Mouse (Mus musculus): ENCODE measurements around the gene Unc50. TPM values are rescaled to one million over a fixed set of nuclear protein-coding genes. Genes with fewer than 3 reads are reported as not detected.

Unc50 gene
- polyA plus RNA-seq, 1 experiment from 2014 or later, result 118 TPM

- H3K27ac ChIP-seq (replicated peaks), result no peak overlapping the region
- no peaks in the 10 kb centered on the region for H3K4me1 ChIP-seq
- no peaks in the 10 kb centered on the region for H3K27me3 ChIP-seq (replicated peaks)
- H3K9me3 ChIP-seq (replicated peaks), result no peaks in the 10 kb centered on the region
- no peak for ATAC-seq (ENCODE audit: low FRiP score)
- H3K9ac ChIP-seq (replicated peaks), result no peak overlapping the region
- 75% methylated on average over 5 of the region's 5 CpGs for WGBS
- no peak overlapping the region for H3K4me3 ChIP-seq (replicated peaks)
- no peak overlapping the region for H3K4me2 ChIP-seq
- peaks cover 3% of the 10 kb centered on the region; the same call in 1 of the 2 replicates for H3K36me3 ChIP-seq
These were observed 48.0 kb downstream of the Unc50 start for GRCm38 (mm10) chr1:37477928-37478327.

DNA sequence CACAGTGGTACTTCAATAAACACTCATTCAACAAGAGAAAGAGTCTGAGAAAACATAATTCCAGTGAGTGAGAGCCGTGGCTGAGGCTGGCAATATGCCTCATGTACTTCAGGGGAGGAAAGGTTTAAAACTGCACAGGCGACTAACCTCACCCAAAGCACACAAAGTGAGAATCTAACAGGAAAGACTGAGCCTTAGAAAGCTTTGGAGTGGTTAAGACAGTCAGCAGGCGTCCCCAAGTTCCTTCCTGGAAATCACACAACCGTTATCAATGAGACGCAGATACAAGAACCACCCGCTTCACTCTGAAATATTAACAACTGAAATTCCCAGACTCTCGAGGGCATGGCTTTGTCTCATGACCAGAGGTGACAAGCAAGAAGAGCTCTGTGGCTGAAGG is 48.5 kb downstream of the Unc50 start:
- no peak for ATAC-seq (ENCODE audit: low FRiP score)
- no peaks in the 10 kb centered on the region for H3K27me3 ChIP-seq (replicated peaks)
- no peaks in the 10 kb centered on the region for H3K4me1 ChIP-seq
- H3K27ac ChIP-seq (replicated peaks), result no peak overlapping the region
- no peak overlapping the region for H3K4me3 ChIP-seq (replicated peaks)
- H3K9me3 ChIP-seq (replicated peaks), result no peaks in the 10 kb centered on the region
- no peak overlapping the region for H3K4me2 ChIP-seq
- H3K36me3 ChIP-seq, result peaks cover 3% of the 10 kb centered on the region; the same call in 1 of the 2 replicates
- no peak overlapping the region for H3K9ac ChIP-seq (replicated peaks)
- WGBS, result 70% methylated on average over 7 of the region's 7 CpGs

DNA sequence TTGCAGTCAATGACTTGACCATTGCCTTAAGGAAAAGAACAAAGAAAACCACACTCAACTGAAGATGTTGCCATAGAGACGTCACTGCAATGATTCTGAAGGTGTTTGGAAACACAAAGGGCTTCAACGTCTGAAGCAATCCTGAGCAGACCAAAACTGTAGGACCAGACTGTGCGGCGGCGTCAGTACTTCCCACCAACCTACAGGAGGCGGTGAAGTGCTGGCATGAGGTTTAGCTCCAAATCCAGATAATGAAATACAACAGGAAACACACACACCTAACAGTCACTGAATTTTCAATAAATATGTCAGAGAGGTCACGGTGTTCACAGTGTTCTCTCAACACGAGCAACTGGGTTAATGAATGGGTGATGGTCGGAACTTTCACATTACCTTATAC is 49.1 kb downstream of the Unc50 start:
- H3K9ac ChIP-seq (replicated peaks), result no peak overlapping the region
- H3K27me3 ChIP-seq (replicated peaks), result no peaks in the 10 kb centered on the region
- 78% methylated on average over 9 of the region's 9 CpGs for whole genome bisulfite sequencing
- no peak for ATAC-seq (ENCODE audit: low FRiP score)
- no peak overlapping the region for H3K4me3 ChIP-seq (replicated peaks)
- H3K27ac ChIP-seq (replicated peaks), result no peak overlapping the region
- peaks cover 3% of the 10 kb centered on the region; the same call in 1 of the 2 replicates for H3K36me3 ChIP-seq
- H3K9me3 ChIP-seq (replicated peaks), result no peaks in the 10 kb centered on the region
- no peak overlapping the region for H3K4me2 ChIP-seq
- no peaks in the 10 kb centered on the region for H3K4me1 ChIP-seq

DNA sequence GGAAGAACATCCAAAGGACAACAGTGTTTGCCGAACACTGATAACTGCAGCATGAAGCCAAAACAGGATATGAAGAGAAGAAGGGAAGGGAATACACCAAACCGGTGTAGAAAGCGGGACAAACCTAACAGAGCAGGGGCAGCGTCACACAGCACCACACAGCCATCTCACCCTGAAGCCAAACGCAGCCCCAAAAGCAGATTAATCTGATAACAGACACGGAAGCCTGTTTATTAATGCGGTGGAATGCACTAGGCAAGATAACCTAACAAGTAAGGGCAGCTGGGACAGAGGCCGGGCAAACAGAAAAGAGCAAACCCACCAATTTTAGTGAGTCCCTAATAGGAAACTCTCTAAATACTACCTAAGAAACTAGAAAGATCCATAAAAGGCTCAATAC is 49.8 kb downstream of the Unc50 start:
- Histone ChIP-seq H3K27me3 (replicated peaks) (no peaks in the 10 kb centered on the region), H3K4me1 (no peaks in the 10 kb centered on the region), H3K9me3 (replicated peaks) (no peaks in the 10 kb centered on the region), H3K27ac (replicated peaks) (no peak overlapping the region), H3K9ac (replicated peaks) (no peak overlapping the region), H3K4me2 (no peak overlapping the region), H3K4me3 (replicated peaks) (no peak overlapping the region), H3K36me3 (peaks cover 3% of the 10 kb centered on the region; the same call in 1 of the 2 replicates)
- WGBS, result 87% methylated on average over 8 of the region's 8 CpGs
- ATAC-seq (ENCODE audit: low FRiP score), result no peak

DNA sequence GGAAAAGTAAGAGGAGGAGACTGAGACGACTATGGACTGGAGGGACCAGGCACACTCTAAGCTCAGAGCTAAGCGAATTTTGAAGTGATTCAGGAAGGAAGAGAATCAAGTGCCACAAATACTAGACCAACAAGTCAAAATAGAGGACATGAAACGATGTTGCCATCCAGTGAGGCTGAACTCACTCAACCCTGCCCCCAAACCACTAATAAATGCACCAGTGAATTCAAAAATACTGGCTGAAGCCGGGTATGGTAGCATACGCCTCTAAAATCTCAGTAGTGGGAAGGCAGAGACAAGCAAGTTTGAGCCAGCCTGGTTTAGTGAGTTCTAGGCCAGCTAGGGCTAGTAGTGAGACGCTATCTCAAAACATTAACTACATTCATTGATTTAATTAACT is 50.8 kb downstream of the Unc50 start:
- WGBS, result 86% methylated on average over 6 of the region's 6 CpGs

GRCm38 (mm10) chr1:37481331-37481730 is 51.4 kb downstream of the Unc50 start:
- WGBS, result 93% methylated on average over 2 of the region's 2 CpGs
- no peak overlapping the region for H3K4me2 ChIP-seq
- no peak for ATAC-seq (ENCODE audit: low FRiP score)
- no peaks in the 10 kb centered on the region for H3K9me3 ChIP-seq (replicated peaks)
- H3K4me3 ChIP-seq (replicated peaks), result no peak overlapping the region
- H3K36me3 ChIP-seq, result peaks cover 3% of the 10 kb centered on the region; the same call in 1 of the 2 replicates
- H3K27me3 ChIP-seq (replicated peaks), result no peaks in the 10 kb centered on the region
- no peak overlapping the region for H3K27ac ChIP-seq (replicated peaks)
- H3K4me1 ChIP-seq, result no peaks in the 10 kb centered on the region
- no peak overlapping the region for H3K9ac ChIP-seq (replicated peaks)

More for the DNA sequence above, 50.8 kb downstream of the Unc50 start:
- no peak overlapping the region for H3K4me2 ChIP-seq
- H3K36me3 ChIP-seq, result peaks cover 3% of the 10 kb centered on the region; the same call in 1 of the 2 replicates
- no peaks in the 10 kb centered on the region for H3K4me1 ChIP-seq
- no peaks in the 10 kb centered on the region for H3K27me3 ChIP-seq (replicated peaks)
- no peak overlapping the region for H3K27ac ChIP-seq (replicated peaks)
- H3K9me3 ChIP-seq (replicated peaks), result no peaks in the 10 kb centered on the region
- no peak overlapping the region for H3K4me3 ChIP-seq (replicated peaks)
- ATAC-seq (ENCODE audit: low FRiP score), result no peak
- H3K9ac ChIP-seq (replicated peaks), result no peak overlapping the region

GRCm38 (mm10) chr1:37484612-37485011 is 54.7 kb downstream of the Unc50 start:
- no peak for ATAC-seq (ENCODE audit: low FRiP score)
- Histone ChIP-seq H3K9me3 (replicated peaks) (no peaks in the 10 kb centered on the region), H3K27ac (replicated peaks) (no peak overlapping the region), H3K4me2 (no peak overlapping the region), H3K4me1 (no peaks in the 10 kb centered on the region), H3K27me3 (replicated peaks) (no peaks in the 10 kb centered on the region), H3K9ac (replicated peaks) (no peak overlapping the region), H3K36me3 (peaks cover 10% of the 10 kb centered on the region; the same call in 1 of the 2 replicates), H3K4me3 (replicated peaks) (no peak overlapping the region)
- 94% methylated on average over 4 of the region's 4 CpGs for WGBS

- ATAC-seq (ENCODE audit: low FRiP score), result no peak
- H3K27ac ChIP-seq (replicated peaks), result no peak overlapping the region
These were observed 56.5 kb downstream of the Unc50 start for GRCm38 (mm10) chr1:37486439-37486838.

GRCm38 (mm10) chr1:37486994-37487393 is 57.1 kb downstream of the Unc50 start:
- no peak overlapping the region for H3K4me3 ChIP-seq (replicated peaks)
- H3K9ac ChIP-seq (replicated peaks), result no peak overlapping the region
- H3K9me3 ChIP-seq (replicated peaks), result no peaks in the 10 kb centered on the region
- no peak overlapping the region for H3K27ac ChIP-seq (replicated peaks)
- whole genome bisulfite sequencing, result 89% methylated on average over 3 of the region's 3 CpGs
- H3K36me3 ChIP-seq, result peaks cover 7% of the 10 kb centered on the region; the same call in 1 of the 2 replicates
- H3K4me2 ChIP-seq, result no peak overlapping the region
- H3K4me1 ChIP-seq, result no peaks in the 10 kb centered on the region
- no peaks in the 10 kb centered on the region for H3K27me3 ChIP-seq (replicated peaks)
- ATAC-seq (ENCODE audit: low FRiP score), result no peak

More at GRCm38 (mm10) chr1:37486439-37486838, 56.5 kb downstream of the Unc50 start:
- Histone ChIP-seq H3K9me3 (replicated peaks) (no peaks in the 10 kb centered on the region), H3K4me1 (no peaks in the 10 kb centered on the region), H3K9ac (replicated peaks) (no peak overlapping the region), H3K4me2 (no peak overlapping the region), H3K4me3 (replicated peaks) (no peak overlapping the region), H3K36me3 (peaks cover 10% of the 10 kb centered on the region; the same call in 1 of the 2 replicates), H3K27me3 (replicated peaks) (no peaks in the 10 kb centered on the region)
- 87% methylated on average over 1 of the region's 1 CpGs for WGBS

- no peak overlapping the region for H3K9ac ChIP-seq (replicated peaks)
- H3K4me3 ChIP-seq (replicated peaks), result no peak overlapping the region
- no peak for ATAC-seq (ENCODE audit: low FRiP score)
- H3K27ac ChIP-seq (replicated peaks), result no peak overlapping the region
- no peaks in the 10 kb centered on the region for H3K4me1 ChIP-seq
- H3K4me2 ChIP-seq, result no peak overlapping the region
- WGBS, result 87% methylated on average over 12 of the region's 12 CpGs
- no peaks in the 10 kb centered on the region for H3K27me3 ChIP-seq (replicated peaks)
- no peaks in the 10 kb centered on the region for H3K9me3 ChIP-seq (replicated peaks)
- peaks cover 7% of the 10 kb centered on the region; the same call in 1 of the 2 replicates for H3K36me3 ChIP-seq
These were observed 58.6 kb downstream of the Unc50 start for GRCm38 (mm10) chr1:37488531-37488930.

All from neural tube, embryonic 15.5 days (tissue).